Mouse (Mus musculus): ENCODE results near the gene Ptprs. TPM values are rescaled to one million over a fixed set of nuclear protein-coding genes. Genes with fewer than 3 reads are reported as not detected.

The Ptprs gene
- polyA plus RNA-seq, 1 experiment, result 690 TPM

GRCm38 (mm10) chr17:56439731-56440460 is 36.4 kb downstream of the Ptprs start:
- no peak for DNase-seq (ENCODE audit: extremely low spot score in 1 of 2, low spot score in 1 of 2)

GRCm38 (mm10) chr17:56431582-56431981 is 44.7 kb downstream of the Ptprs start:
- DNase-seq (ENCODE audit: extremely low spot score in 1 of 2, low spot score in 1 of 2), result no peak

- no peak for DNase-seq (ENCODE audit: extremely low spot score in 1 of 2, low spot score in 1 of 2)
Observed at GRCm38 (mm10) chr17:56427857-56428256, 48.4 kb downstream of the Ptprs start.

- DNase-seq (ENCODE audit: extremely low spot score in 1 of 2, low spot score in 1 of 2), result no peak
Observed at GRCm38 (mm10) chr17:56425941-56426340, 50.3 kb downstream of the Ptprs start.

GRCm38 (mm10) chr17:56425584-56425914 is 50.7 kb downstream of the Ptprs start:
- DNase-seq (ENCODE audit: extremely low spot score in 1 of 2, low spot score in 1 of 2), result peak in 1 of 2 experiments; percentile 81

- no peak for DNase-seq (ENCODE audit: extremely low spot score in 1 of 2, low spot score in 1 of 2)
Observed at GRCm38 (mm10) chr17:56424726-56425583, 51.3 kb downstream of the Ptprs start.

GRCm38 (mm10) chr17:56420022-56420421 is 56.3 kb downstream of the Ptprs start:
- DNase-seq (ENCODE audit: extremely low spot score in 1 of 2, low spot score in 1 of 2), result no peak

- no peak for DNase-seq (ENCODE audit: extremely low spot score in 1 of 2, low spot score in 1 of 2)
Observed at GRCm38 (mm10) chr17:56418304-56418703, 58.0 kb downstream of the Ptprs start.

- DNase-seq (ENCODE audit: extremely low spot score in 1 of 2, low spot score in 1 of 2), result no peak
Observed at GRCm38 (mm10) chr17:56414785-56415184, 61.5 kb downstream of the Ptprs start.

GRCm38 (mm10) chr17:56413113-56413512 is 63.2 kb downstream of the Ptprs start:
- no peak for DNase-seq (ENCODE audit: extremely low spot score in 1 of 2, low spot score in 1 of 2)

- DNase-seq (ENCODE audit: extremely low spot score in 1 of 2, low spot score in 1 of 2), result no peak
Observed at GRCm38 (mm10) chr17:56411437-56411836, 64.8 kb downstream of the Ptprs start.

- no peak for DNase-seq (ENCODE audit: extremely low spot score in 1 of 2, low spot score in 1 of 2)
Observed at GRCm38 (mm10) chr17:56409759-56410158, 66.5 kb downstream of the Ptprs start.

GRCm38 (mm10) chr17:56408965-56409625 is 67.2 kb downstream of the Ptprs start:
- DNase-seq (ENCODE audit: extremely low spot score in 1 of 2, low spot score in 1 of 2), result peak in 1 of 2 experiments; percentile 54

GRCm38 (mm10) chr17:56407379-56407778 is 68.9 kb downstream of the Ptprs start:
- DNase-seq (ENCODE audit: extremely low spot score in 1 of 2, low spot score in 1 of 2), result no peak

GRCm38 (mm10) chr17:56406878-56407277 is 69.4 kb downstream of the Ptprs start:
- DNase-seq (ENCODE audit: extremely low spot score in 1 of 2, low spot score in 1 of 2), result no peak

- DNase-seq (ENCODE audit: extremely low spot score in 1 of 2, low spot score in 1 of 2), result peak in 1 of 2 experiments; percentile 50
Observed at GRCm38 (mm10) chr17:56405856-56406840, 70.1 kb downstream of the Ptprs start.

GRCm38 (mm10) chr17:56405341-56405740 is 70.9 kb downstream of the Ptprs start:
- DNase-seq (ENCODE audit: extremely low spot score in 1 of 2, low spot score in 1 of 2), result no peak

GRCm38 (mm10) chr17:56401051-56401521 is 75.2 kb downstream of the Ptprs start:
- DNase-seq (ENCODE audit: extremely low spot score in 1 of 2, low spot score in 1 of 2), result no peak

GRCm38 (mm10) chr17:56400221-56400620 is 76.1 kb downstream of the Ptprs start:
- DNase-seq (ENCODE audit: extremely low spot score in 1 of 2, low spot score in 1 of 2), result no peak

GRCm38 (mm10) chr17:56396051-56396450 is 80.2 kb downstream of the Ptprs start:
- DNase-seq (ENCODE audit: extremely low spot score in 1 of 2, low spot score in 1 of 2), result no peak
